Mouse (Mus musculus) limb, embryonic 14.5 days (tissue): ENCODE data around the gene Rbks. TPM values are rescaled to one million over a fixed set of nuclear protein-coding genes. Genes with fewer than 3 reads are reported as not detected.

Experiments used
- ATAC-seq: fragments of 200-750 bp; cut with Nextera tagmentation; 2 replicates; pipeline ENCODE4 v1.8.0; 2017; ENCODE audit warnings: low read depth, moderate number of reproducible peaks, moderate TSS enrichment; ENCODE audit not compliant: low FRiP score
- DNase-seq: peaks from one replicate; pipeline ENCODE4 v3.0.0-alpha.2; 2015; ENCODE audit warnings: low spot score
- H3K27ac ChIP-seq: fragments of 300-500 bp; sonication (generic); replicated peaks from 2 replicates; pipeline ENCODE4 v1.5.1; 2014; ENCODE audit warnings: low read depth, mild to moderate bottlenecking, low read length, moderate library complexity, mixed read lengths
- H3K27me3 ChIP-seq: fragments of 300-500 bp; sonication (generic); 2 replicates; pipeline ENCODE4 v1.6.1; 2014; ENCODE audit warnings: low read length, mixed read lengths; ENCODE audit not compliant: control insufficient read depth, insufficient read depth
- H3K36me3 ChIP-seq: fragments of 300-500 bp; sonication (generic); 2 replicates; pipeline ENCODE4 v1.6.1; 2014; ENCODE audit warnings: mild to moderate bottlenecking, low read length, moderate library complexity, mixed read lengths; ENCODE audit not compliant: control insufficient read depth, insufficient read depth
- H3K4me1 ChIP-seq: fragments of 300-500 bp; sonication (generic); 2 replicates; pipeline ENCODE4 v1.6.1; 2014; ENCODE audit warnings: antibody characterized with exemption, low read length, mixed read lengths; ENCODE audit not compliant: control insufficient read depth, insufficient read depth
- H3K4me2 ChIP-seq: fragments of 300-500 bp; sonication (generic); replicated peaks from 2 replicates; pipeline ENCODE4 v1.6.1; 2014; ENCODE audit warnings: low read depth, mild to moderate bottlenecking, low read length, moderate library complexity; ENCODE audit not compliant: severe bottlenecking
- H3K4me3 ChIP-seq: fragments of 300-500 bp; sonication (generic); replicated peaks from 2 replicates; pipeline ENCODE4 v1.5.1; 2014; ENCODE audit warnings: low read length
- H3K9ac ChIP-seq: fragments of 300-500 bp; sonication (generic); 2 replicates; pipeline ENCODE4 v1.6.1; 2014; ENCODE audit warnings: mild to moderate bottlenecking, low read depth, low read length, moderate library complexity; ENCODE audit not compliant: severe bottlenecking
- H3K9me3 ChIP-seq: fragments of 300-500 bp; sonication (generic); 2 replicates; pipeline ENCODE4 v1.6.1; 2016; ENCODE audit warnings: low read length; ENCODE audit not compliant: control insufficient read depth
- POLR2A ChIP-seq: fragments of 200-500 bp; IDR thresholded peaks from 2 replicates; pipeline ENCODE4 v1.8.0; 2012; ENCODE audit warnings: inconsistent platforms, mild to moderate bottlenecking, moderate library complexity, borderline replicate concordance; ENCODE audit not compliant: insufficient read depth, insufficient read length; ENCODE audit errors: extremely low read depth
- WGBS: fragments of 180-500 bp; shearing (Covaris S2); extraction: QIAGEN DNeasy Blood & Tissue Kit; methylation state at CpG from one replicate; pipeline ENCODE4 v1.1.7; 2014; 5-methylcytosine and 5-hydroxymethylcytosine counted together
- polyA plus RNA-seq, 2 experiments: library from polyadenylated mRNA; depleted of rRNA in 1 of 2; stranded (reverse) in 1 of 2; unstranded in 1 of 2; fragments of >200 nt; fragmentation: Nextera tagmentation in 1 of 2; extraction: Ambion mirVana in 1 of 2; gene quantifications; 2 replicates each; pipeline versions ENCODE4 v1.2.1 to v1.2.3; 2012 to 2014

The Rbks gene
- polyA plus RNA-seq, 2 experiments = 1.9 to 2.2 TPM

DNA sequence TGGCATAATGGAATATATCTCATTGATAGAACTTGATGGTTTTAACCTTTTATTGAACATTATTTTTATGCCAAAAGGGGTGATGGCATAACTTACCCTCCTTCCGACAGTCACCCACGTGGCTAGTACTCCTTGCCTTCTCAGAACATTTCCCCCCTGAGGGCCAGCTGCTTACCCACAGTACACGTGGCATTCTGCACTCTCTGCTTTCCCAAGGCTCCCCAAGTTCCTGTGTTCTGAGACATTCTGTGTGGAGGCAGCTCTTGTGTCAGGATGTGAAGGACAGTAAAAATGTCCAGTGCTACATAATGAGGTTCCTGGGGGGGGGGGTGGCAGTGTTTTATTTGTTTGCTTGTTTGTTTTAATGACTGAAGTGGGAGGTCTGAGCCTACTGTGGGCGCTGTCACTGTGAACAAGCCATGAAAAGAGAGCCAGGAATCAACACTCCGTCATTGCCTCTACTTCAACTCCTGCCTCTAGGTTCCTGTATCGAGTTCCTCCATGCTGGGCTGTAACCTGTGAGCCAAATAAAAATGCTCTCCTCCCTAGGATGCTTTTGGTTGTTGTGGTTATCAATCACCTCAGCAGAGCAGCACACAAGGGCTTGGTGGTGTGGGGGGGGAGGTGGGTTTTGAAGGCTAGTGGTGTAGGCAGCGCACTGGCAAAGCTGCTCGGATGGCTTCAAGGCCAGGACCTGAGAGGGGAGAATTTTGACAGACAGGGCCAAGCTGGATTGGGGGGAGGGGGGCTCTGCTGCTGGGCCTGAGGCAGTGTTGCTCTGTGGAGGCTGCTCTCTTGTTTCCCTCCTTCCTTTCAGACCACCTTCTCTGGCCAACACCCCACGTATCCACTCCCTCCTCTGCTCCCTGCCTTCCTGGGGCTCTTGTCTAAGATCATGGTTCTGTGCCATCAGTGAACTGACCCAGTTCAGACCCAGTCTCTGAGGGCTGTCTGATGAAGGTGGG, 69.6 kb downstream of the Rbks start:
- H3K4me3 ChIP-seq = no peak overlapping the region
- WGBS = 38% methylated on average over 9 of the region's 9 CpGs
- H3K9me3 ChIP-seq = no peaks in the 10 kb centered on the region
- no peak overlapping the region for H3K9ac ChIP-seq
- H3K4me2 ChIP-seq = no peak overlapping the region
- no peak for TF ChIP-seq POLR2A
- H3K27me3 ChIP-seq = no peaks in the 10 kb centered on the region
- DNase-seq (no peak), ATAC-seq (no peak)
- no peaks in the 10 kb centered on the region; the same call in 1 of the 2 replicates for H3K4me1 ChIP-seq
- no peak overlapping the region for H3K27ac ChIP-seq
- H3K36me3 ChIP-seq = peaks cover 3% of the 10 kb centered on the region; the same call in 1 of the 2 replicates

DNA sequence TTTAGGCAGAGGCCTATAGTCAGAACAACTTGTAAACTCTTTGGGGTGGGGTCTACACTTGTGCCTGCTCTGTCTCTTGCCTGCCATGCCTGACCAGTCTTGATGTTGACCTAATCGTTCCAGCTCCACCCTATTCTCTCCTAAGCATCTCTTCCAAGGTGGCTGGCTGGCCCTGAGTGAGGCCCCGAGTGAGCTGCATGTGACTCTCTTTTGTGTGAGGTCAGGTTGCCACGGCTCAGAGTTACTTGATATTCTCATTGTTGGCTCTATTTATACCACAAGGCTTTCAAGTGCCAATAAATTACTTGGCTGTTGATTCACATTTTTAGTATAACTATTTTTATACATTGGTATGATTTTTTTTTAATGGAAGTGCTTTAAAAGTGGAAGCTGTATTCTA, 70.3 kb downstream of the Rbks start:
- 40% methylated on average over 3 of the region's 3 CpGs for WGBS
- no peaks in the 10 kb centered on the region for H3K27me3 ChIP-seq
- no peaks in the 10 kb centered on the region; the same call in 1 of the 2 replicates for H3K4me1 ChIP-seq
- no peak for ATAC-seq
- no peak overlapping the region for H3K4me3 ChIP-seq
- peaks cover 7% of the 10 kb centered on the region for H3K36me3 ChIP-seq
- DNase-seq = no peak
- TF ChIP-seq POLR2A = no peak
- H3K9me3 ChIP-seq = no peaks in the 10 kb centered on the region
- no peak overlapping the region for H3K9ac ChIP-seq
- no peak overlapping the region for H3K4me2 ChIP-seq
- no peak overlapping the region for H3K27ac ChIP-seq

DNA sequence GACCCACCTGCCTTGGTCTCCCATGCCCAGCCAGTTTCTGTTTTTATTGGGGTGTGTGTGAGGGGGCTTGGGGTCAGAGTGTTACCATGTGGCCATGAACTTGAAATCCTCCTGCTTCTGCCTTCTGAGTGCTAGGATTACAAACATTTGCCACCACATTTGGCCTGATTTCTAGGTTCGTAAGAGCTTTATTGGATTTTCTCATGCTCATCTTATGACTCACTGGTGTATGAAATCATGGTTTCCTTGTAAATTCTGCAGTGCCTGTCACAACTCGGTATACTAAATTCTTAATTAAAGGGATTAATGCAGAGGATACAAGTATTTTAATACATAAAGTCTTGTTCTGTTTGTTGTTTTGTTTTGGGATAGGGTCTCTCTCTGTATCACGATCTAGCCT, 77.1 kb downstream of the Rbks start:
- H3K27ac ChIP-seq = no peak overlapping the region
- H3K4me1 ChIP-seq = peaks cover 1% of the 10 kb centered on the region; the same call in 1 of the 2 replicates
- no peak overlapping the region for H3K4me3 ChIP-seq
- ATAC-seq = no peak
- TF ChIP-seq POLR2A = no peak
- no peaks in the 10 kb centered on the region for H3K9me3 ChIP-seq
- WGBS = 87% methylated on average over 3 of the region's 3 CpGs
- H3K36me3 ChIP-seq = peaks cover 54% of the 10 kb centered on the region
- H3K4me2 ChIP-seq = no peak overlapping the region
- H3K9ac ChIP-seq = no peak overlapping the region
- DNase-seq = no peak
- H3K27me3 ChIP-seq = no peaks in the 10 kb centered on the region

DNA sequence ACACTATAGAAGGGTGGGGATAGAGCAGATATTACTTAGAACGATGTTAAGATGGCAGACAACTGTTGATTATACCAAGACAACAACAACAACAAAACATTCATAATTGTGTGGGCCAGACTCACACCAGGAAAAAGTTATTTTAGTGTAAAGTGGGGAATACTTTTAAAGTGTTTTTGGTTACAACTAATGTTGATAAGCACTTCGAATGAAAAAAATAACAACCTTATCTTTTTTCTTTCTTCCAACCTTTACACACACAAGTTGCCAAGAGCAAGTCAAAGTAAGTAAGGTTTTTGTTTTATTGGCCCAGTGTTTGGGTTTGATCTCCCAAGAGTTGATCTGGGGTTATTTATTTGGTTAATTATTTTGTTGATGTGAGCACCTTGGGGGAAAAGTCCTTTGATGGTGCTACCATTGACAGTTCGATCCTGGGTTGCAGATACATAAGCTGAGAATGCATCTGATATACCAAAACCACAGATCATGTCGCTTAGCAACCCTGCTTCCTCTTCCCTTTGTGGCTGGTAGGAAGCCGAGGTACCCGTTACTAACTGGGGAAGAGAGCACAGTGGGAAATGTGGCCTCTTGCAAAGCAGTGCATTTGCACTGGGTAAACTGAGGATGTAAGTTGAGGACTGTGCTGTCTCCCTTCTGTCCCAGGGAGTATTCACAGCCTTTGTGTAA, 82.9 kb downstream of the Rbks start:
- Histone ChIP-seq H3K9ac (peak overlapping the region; percentile 67), H3K4me1 (peaks cover 11% of the 10 kb centered on the region), H3K9me3 (no peaks in the 10 kb centered on the region), H3K27me3 (no peaks in the 10 kb centered on the region), H3K27ac (peak overlapping the region; percentile 71; the same call in 1 of the 2 replicates), H3K36me3 (peaks cover 27% of the 10 kb centered on the region), H3K4me2 (peak overlapping the region; percentile 46), H3K4me3 (peak overlapping the region; percentile 55)
- WGBS = 52% methylated on average over 6 of the region's 6 CpGs
- ATAC-seq = no peak
- no peak for DNase-seq
- TF ChIP-seq POLR2A = no peak

DNA sequence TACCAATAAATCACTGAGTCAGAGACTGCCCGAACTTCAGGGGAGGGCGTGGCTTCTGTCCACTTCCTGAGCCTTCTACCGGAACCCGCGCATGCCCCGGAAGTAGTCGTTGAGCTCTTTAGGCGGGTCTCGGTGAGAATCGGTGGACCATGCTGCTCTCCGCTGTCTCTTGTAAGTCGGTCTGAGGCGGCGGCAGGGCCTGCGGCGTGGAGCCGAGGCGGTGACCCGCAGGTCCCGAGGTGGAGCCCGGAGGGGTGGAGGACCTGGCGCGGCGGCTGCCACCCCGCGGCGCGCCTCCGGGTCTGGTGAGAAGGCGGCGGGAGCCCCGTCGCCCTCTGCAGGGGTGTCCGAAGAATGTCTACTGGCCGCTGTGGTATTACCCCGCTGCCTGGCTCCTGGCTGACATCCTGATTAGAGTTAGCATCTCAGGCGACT, 83.6 kb downstream of the Rbks start:
- Histone ChIP-seq H3K4me3 (peak overlapping the region; percentile 55), H3K27ac (peak overlapping the region; percentile 71), H3K4me2 (peak overlapping the region; percentile 46), H3K4me1 (peaks cover 11% of the 10 kb centered on the region), H3K27me3 (no peaks in the 10 kb centered on the region), H3K9ac (peak overlapping the region; percentile 67), H3K36me3 (peaks cover 21% of the 10 kb centered on the region), H3K9me3 (no peaks in the 10 kb centered on the region)
- 0% methylated on average over 37 of the region's 37 CpGs for WGBS
- peak; percentile 51; the same call in 1 of the 2 replicates for TF ChIP-seq POLR2A
- ATAC-seq (peak; percentile 93), DNase-seq (peak; percentile 87)
